Mouse (Mus musculus) myocyte (in vitro differentiated cells): ENCODE results near the gene Sdk1.

Source experiments
- E2F4 ChIP-seq: IDR thresholded peaks from one replicate; pipeline ENCODE4 v1.6.1; 2011; ENCODE audit warnings: mild to moderate bottlenecking, control low read depth, moderate library complexity; ENCODE audit not compliant: insufficient read depth
- POLR2A ChIP-seq: IDR thresholded peaks from one replicate; pipeline ENCODE4 v1.6.1; 2011; ENCODE audit warnings: low read depth, mild to moderate bottlenecking, control low read depth, moderate library complexity; ENCODE audit not compliant: insufficient read length
- USF1 ChIP-seq: IDR thresholded peaks from one replicate; pipeline ENCODE4 v1.6.1; 2011; ENCODE audit warnings: low read depth, mild to moderate bottlenecking, control low read depth, moderate library complexity

DNA sequence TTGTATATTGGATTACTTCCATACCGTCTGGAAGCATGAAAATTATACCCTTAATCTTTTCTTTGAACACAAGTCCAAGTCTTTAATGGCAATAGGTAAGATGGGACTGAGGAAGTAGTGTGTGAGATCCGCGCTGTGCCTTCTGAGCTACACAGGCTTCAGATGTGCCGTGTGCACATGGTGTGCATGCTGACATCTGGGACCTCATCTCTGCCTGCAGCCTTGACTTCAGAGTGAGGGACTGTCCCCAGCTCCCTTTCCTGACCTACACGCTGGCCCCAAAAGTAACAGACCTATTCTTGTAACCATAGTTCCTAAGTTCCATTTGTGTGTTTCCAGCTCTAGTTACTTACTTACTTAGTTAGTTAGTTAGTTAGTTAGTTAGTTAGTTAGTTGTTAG, 390.4 kb downstream of the Sdk1 start:
- TF ChIP-seq USF1 = no peak
- no peak for TF ChIP-seq E2F4
- TF ChIP-seq POLR2A = no peak
